Mouse (Mus musculus) C2C12 (cell line): Measurements from ENCODE around the gene Ftsj1.

Source experiments
- CEBPB ChIP-seq: IDR thresholded peaks from one replicate; pipeline ENCODE4 v1.6.1; 2011; ENCODE audit warnings: low read depth, mild to moderate bottlenecking, control low read depth, moderate library complexity
- CTCF ChIP-seq: IDR thresholded peaks from one replicate; pipeline ENCODE4 v1.5.1; 2011; ENCODE audit not compliant: control insufficient read depth, insufficient read depth, insufficient read length
- MAX ChIP-seq: IDR thresholded peaks from one replicate; pipeline ENCODE4 v1.6.1; 2011; ENCODE audit warnings: mild to moderate bottlenecking, control low read depth
- MYOG ChIP-seq: IDR thresholded peaks from one replicate; pipeline ENCODE4 v1.6.1; 2011; ENCODE audit not compliant: control insufficient read depth, insufficient read length; ENCODE audit errors: extremely low read depth

- TF ChIP-seq CTCF = no peak
- no peak for TF ChIP-seq CEBPB
- no peak for TF ChIP-seq MYOG
- no peak for TF ChIP-seq MAX
Measured at GRCm38 (mm10) chrX:8255807-8256206, 3.6 kb upstream of the Ftsj1 start.
